Mouse (Mus musculus): Measurements from ENCODE around the gene Slco1a5.
"Not testable (repeated sequence)": the region's sequence is repeated elsewhere in the genome, so short reads cannot be mapped to it uniquely, and the experiment has no call there.

Slco1a5 gene

GRCm38 (mm10) chr6:142298098-142298497 lies 24.7 kb downstream of the Slco1a5 start, which contains the start of gene Iapp:
Gene Iapp, plus strand, starts transcription at chr6:142298423.
- DNase-seq (ENCODE audit: low read depth, low spot score): no peak

- DNase-seq (ENCODE audit: low read depth, low spot score): no peak
Observed at GRCm38 (mm10) chr6:142289413-142290118, 33.2 kb downstream of the Slco1a5 start.

GRCm38 (mm10) chr6:142275721-142276442 lies 46.9 kb downstream of the Slco1a5 start:
- peak; percentile 73 for DNase-seq (ENCODE audit: low read depth, low spot score)

- not testable (repeated sequence) for DNase-seq (ENCODE audit: low read depth, low spot score)
Observed at GRCm38 (mm10) chr6:142250738-142251307, 72.0 kb downstream of the Slco1a5 start.

DNA sequence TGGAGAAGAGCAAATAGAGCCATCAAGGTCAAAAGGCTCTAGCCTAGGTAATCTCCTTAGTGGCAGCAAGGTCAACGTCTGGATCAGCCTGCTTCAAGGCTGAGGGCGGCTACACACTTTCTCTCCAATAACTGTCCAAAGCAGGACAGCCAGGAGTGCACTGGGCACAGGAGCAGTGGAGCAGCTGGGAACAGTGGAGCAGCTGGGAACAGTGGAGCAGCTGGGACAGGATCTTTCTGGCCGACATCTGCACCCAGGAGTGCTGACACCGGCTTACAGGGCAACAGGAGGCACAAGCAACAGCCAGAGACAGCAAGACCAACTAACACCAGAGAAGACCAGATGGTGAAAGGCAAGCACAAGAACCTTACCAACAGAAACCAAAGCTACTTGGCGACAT lies 77.7 kb downstream of the Slco1a5 start:
- DNase-seq (ENCODE audit: low read depth, low spot score): no peak

DNA sequence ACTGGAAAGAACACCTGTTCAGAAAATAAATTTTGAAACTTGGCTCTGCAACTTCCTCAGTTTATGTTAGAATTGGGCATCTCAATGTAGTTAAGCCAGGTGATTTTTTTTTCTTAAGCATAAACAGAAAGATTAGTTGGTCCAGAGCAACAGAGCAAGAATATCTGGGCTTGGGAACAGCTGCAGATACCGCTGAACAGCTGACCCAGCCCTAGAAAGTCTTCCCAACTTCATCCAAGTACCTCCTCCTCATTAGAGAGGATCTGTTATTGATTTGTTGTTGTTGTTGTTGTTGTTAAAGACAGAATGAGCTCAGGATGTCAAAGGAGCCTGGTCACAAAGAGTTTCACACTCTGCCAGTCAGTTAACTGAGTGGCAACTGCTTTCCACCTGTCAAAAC lies 83.3 kb downstream of the Slco1a5 start:
- no peak for DNase-seq (ENCODE audit: low read depth, low spot score)

DNA sequence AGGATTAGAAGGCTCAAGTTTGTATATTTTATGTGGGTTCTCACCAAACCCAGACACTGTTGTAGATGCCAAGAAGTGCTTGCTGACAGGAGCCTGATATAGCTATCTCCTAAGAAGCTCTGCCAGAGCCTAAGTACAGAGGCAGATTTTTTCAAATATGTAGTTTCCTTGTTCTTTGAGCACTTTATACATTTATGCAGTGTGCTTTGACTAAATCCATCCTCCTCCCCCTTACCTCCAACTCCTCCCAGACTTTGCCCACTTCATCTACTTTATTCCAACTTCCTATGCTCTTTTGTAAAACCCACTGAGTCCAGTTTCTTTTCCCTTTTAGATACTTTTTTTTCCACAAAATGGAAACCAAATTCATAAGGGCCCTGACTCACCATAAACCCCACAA lies 102.6 kb downstream of the Slco1a5 start:
- DNase-seq (ENCODE audit: low read depth, low spot score): no peak

GRCm38 (mm10) chr6:142211821-142212220 lies 111.0 kb downstream of the Slco1a5 start:
- DNase-seq (ENCODE audit: low read depth, low spot score): no peak

- DNase-seq (ENCODE audit: low read depth, low spot score): no peak
Observed at GRCm38 (mm10) chr6:142209749-142210148, 113.0 kb downstream of the Slco1a5 start.

- no peak for DNase-seq (ENCODE audit: low read depth, low spot score)
Observed at GRCm38 (mm10) chr6:142208421-142208820, 114.4 kb downstream of the Slco1a5 start, which contains the start of gene Slco1a6. Gene Slco1a6, minus strand, starts transcription at chr6:142208521.

DNA sequence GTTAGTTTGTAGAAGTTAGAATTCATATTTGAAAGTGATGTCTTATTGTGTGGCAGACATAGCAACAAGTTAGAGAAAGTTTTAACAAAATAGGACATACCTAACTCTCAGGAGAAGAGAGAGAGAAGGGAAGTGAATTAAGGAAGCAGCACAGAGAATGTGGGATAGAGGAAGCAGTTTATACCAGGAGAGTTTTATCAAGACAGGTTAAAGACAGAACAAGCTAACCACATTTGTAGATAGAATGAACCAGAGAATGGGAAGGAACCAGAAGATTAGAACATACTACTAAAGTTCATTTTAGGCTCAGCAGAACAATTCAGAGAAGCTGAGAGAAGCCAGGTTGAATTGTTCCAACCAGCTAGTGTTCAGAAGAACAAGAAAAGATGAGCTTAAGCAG lies 122.3 kb downstream of the Slco1a5 start:
- DNase-seq (ENCODE audit: low read depth, low spot score): no peak

GRCm38 (mm10) chr6:142194245-142194644 lies 128.5 kb downstream of the Slco1a5 start:
- DNase-seq (ENCODE audit: low read depth, low spot score): no peak

- DNase-seq (ENCODE audit: low read depth, low spot score): no peak
Observed at GRCm38 (mm10) chr6:142191962-142192361, 130.8 kb downstream of the Slco1a5 start.

DNA sequence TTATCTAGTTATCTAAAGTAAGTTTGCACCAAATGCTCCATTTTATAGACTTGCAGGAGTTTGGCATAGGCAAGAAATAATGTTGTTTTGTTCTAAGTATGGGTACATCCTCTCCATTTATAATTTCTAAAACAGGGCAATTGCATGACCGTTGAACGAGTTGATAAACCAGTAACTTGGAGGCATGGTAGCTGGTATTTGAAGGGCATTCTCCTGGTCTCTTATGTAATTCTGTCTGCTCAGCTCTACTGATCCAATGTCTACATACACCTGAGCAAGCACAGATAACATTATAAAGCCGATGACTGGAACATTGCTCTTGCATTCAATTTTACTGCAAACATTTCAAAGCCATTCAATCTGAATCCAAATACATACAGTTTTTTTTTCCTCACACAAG lies 135.4 kb downstream of the Slco1a5 start:
- no peak for DNase-seq (ENCODE audit: low read depth, low spot score)

GRCm38 (mm10) chr6:142185868-142186415 lies 136.8 kb downstream of the Slco1a5 start:
- no peak for DNase-seq (ENCODE audit: low read depth, low spot score)

Measured in R1 (cell line).